Mouse (Mus musculus): ENCODE measurements around the gene Fmr1. TPM values are rescaled to one million over a fixed set of nuclear protein-coding genes. Genes with fewer than 3 reads are reported as not detected.

Gene Fmr1
- 28.6 and 28.9 TPM in 2 replicates for polyA plus RNA-seq (2015; fragmentation: Nextera tagmentation; extraction: Ambion mirVana)

DNA sequence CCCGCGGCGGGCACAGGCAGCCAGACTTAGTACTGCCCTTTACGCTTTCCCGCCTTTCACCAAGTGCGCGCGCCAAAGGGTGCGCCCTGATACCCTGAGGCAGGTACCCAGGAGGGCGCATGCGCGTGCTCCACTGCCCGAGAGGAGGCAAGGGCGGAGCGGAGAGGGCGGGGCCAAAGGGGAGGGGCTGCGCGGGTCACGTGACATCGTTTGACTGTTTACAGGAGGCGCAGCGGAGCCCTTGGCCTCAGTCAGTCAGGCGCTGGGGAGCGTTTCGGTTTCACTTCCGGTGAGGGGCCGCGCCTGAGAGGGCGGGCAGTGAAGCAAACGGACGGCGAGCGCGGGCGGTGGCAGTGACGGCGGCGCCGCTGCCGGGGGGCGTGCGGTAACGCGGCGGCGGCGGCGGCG is at the start of gene Fmr1:
Fmr1 (plus strand) TSS at position 209 of the 408 bp plus-strand sequence.

DNA sequence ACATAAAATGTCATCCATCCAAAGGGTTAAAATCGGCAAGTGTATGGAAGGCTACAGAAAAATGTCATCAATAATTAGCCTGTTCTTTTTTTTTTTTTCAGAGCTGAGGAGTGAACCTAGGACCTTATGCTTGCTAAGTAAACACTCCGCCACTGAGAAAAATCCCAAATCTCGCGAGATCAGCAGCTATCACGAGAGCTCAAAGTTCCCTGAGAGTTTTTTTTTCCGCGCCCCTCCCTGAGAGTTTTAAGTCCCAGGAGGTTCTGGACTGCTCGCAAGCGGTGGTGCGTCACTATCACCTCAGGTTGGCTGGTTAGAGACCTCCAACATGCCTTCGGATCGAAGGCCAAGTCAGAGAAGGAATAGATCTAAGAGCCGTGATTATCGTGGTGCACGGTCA is 83.3 kb downstream of the Fmr1 start, which contains the start of gene Fmr1nb:
Fmr1nb (plus strand) TSS at position 234 of the 400 bp plus-strand sequence.

Other genes starting within 250 kb of the Fmr1 start
- not detected in 2 replicates for gene Fmr1nb, start 83.3 kb downstream of the Fmr1 start, polyA plus RNA-seq (2015; fragmentation: Nextera tagmentation; extraction: Ambion mirVana)
- 1.5 and 1.9 TPM in 2 replicates for gene Gm14698, start 142.6 kb downstream of the Fmr1 start, polyA plus RNA-seq (2015; fragmentation: Nextera tagmentation; extraction: Ambion mirVana)
- not detected in 2 replicates for gene Gm6812, start 214.5 kb downstream of the Fmr1 start, polyA plus RNA-seq (2015; fragmentation: Nextera tagmentation; extraction: Ambion mirVana)